Mouse (Mus musculus): ENCODE results near the gene Pcp4l1. TPM values are rescaled to one million over a fixed set of nuclear protein-coding genes. Genes with fewer than 3 reads are reported as not detected.
A peak's percentile ranks its signal among the peaks of the same experiment; 100 is the strongest.
"Not testable (repeated sequence)": the region's sequence is repeated elsewhere in the genome, so short reads cannot be mapped to it uniquely, and the experiment has no call there.

Gene Pcp4l1
- total and polyA plus RNA-seq, 2 experiments from 2014 or later = 12.3 to 33.4 TPM

DNA sequence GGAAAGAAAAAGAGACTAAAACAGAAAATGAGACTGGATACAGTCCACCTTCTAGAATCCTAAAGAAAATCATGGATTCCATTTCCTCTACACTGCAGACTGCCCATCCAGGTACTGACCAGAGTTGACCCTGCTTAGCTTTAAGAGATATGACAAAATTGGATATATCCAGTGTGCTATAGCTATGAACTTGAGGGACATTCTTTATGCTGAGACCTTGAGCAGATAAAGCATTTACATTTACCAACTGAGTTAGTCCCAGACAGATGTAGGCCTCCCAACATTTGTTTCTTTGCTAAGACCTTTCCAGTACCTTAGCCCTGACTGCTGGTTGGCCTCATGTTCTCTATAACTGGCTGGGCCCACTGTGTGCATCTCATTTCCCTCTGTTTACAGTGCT lies 38.1 kb downstream of the Pcp4l1 start:
- peaks cover 21% of the 10 kb centered on the region for H3K27me3 ChIP-seq (ENCODE audit: insufficient read depth, low read length)
- no peak overlapping the region for H3K4me3 ChIP-seq (ENCODE audit: low read depth, low read length)
- DNase-seq (no peak), ATAC-seq (no peak)
- H3K4me1 ChIP-seq (ENCODE audit: insufficient read depth) = no peaks in the 10 kb centered on the region
- no peaks in the 10 kb centered on the region for H3K9me3 ChIP-seq (ENCODE audit: low read length)
- no peak overlapping the region for H3K9ac ChIP-seq
- H3K36me3 ChIP-seq (ENCODE audit: insufficient read depth) = no peaks in the 10 kb centered on the region
- no peak overlapping the region for H3K27ac ChIP-seq (ENCODE audit: low read depth, low read length)
- H3K4me2 ChIP-seq (ENCODE audit: low read depth) = no peak overlapping the region
- no peak for TF ChIP-seq CTCF (IDR thresholded peaks at IDR 0.05; ENCODE audit: low read depth)

GRCm38 (mm10) chr1:171156644-171157043 lies 39.4 kb downstream of the Pcp4l1 start:
- Histone ChIP-seq H3K4me3 (ENCODE audit: low read depth, low read length) (no peak overlapping the region), H3K9me3 (ENCODE audit: low read length) (no peaks in the 10 kb centered on the region), H3K9ac (no peak overlapping the region), H3K36me3 (ENCODE audit: insufficient read depth) (no peaks in the 10 kb centered on the region), H3K4me2 (ENCODE audit: low read depth) (no peak overlapping the region), H3K27ac (ENCODE audit: low read depth, low read length) (no peak overlapping the region), H3K4me1 (ENCODE audit: insufficient read depth) (no peaks in the 10 kb centered on the region), H3K27me3 (ENCODE audit: insufficient read depth, low read length) (peaks cover 21% of the 10 kb centered on the region)
- ATAC-seq (no peak), DNase-seq (no peak)
- 74% methylated on average over 3 of the region's 3 CpGs for WGBS
- TF ChIP-seq CTCF (IDR thresholded peaks at IDR 0.05; ENCODE audit: low read depth) = no peak

GRCm38 (mm10) chr1:171151966-171152365 lies 44.1 kb downstream of the Pcp4l1 start:
- no peak for TF ChIP-seq CTCF (IDR thresholded peaks at IDR 0.05; ENCODE audit: low read depth)
- 74% methylated on average over 4 of the region's 4 CpGs for WGBS

GRCm38 (mm10) chr1:171150838-171151391 lies 45.2 kb downstream of the Pcp4l1 start:
- H3K36me3 ChIP-seq (ENCODE audit: insufficient read depth) = no peaks in the 10 kb centered on the region
- ATAC-seq = peak; percentile 40
- peaks cover 13% of the 10 kb centered on the region for H3K4me1 ChIP-seq (ENCODE audit: insufficient read depth)
- peak overlapping the region; percentile 62 for H3K4me2 ChIP-seq (ENCODE audit: low read depth)
- no peaks in the 10 kb centered on the region for H3K27me3 ChIP-seq (ENCODE audit: insufficient read depth, low read length)
- no peaks in the 10 kb centered on the region for H3K9me3 ChIP-seq (ENCODE audit: low read length)
- no peak for DNase-seq
- TF ChIP-seq CTCF (IDR thresholded peaks at IDR 0.05; ENCODE audit: low read depth) = no peak
- WGBS = 3% methylated on average over 18 of the region's 18 CpGs
- H3K9ac ChIP-seq = peak overlapping the region; percentile 87
- H3K4me3 ChIP-seq (ENCODE audit: low read depth, low read length) = peak overlapping the region; percentile 68
- H3K27ac ChIP-seq (ENCODE audit: low read depth, low read length) = peak overlapping the region; percentile 78

More at GRCm38 (mm10) chr1:171151966-171152365, 44.1 kb downstream of the Pcp4l1 start:
- H3K4me1 ChIP-seq (ENCODE audit: insufficient read depth) = peaks cover 13% of the 10 kb centered on the region
- H3K27ac ChIP-seq (ENCODE audit: low read depth, low read length) = no peak overlapping the region
- no peaks in the 10 kb centered on the region for H3K9me3 ChIP-seq (ENCODE audit: low read length)
- no peaks in the 10 kb centered on the region for H3K36me3 ChIP-seq (ENCODE audit: insufficient read depth)
- no peak for DNase-seq
- H3K27me3 ChIP-seq (ENCODE audit: insufficient read depth, low read length) = peaks cover 6% of the 10 kb centered on the region; the same call in 1 of the 2 replicates
- no peak overlapping the region for H3K4me2 ChIP-seq (ENCODE audit: low read depth)
- no peak overlapping the region for H3K9ac ChIP-seq
- no peak for ATAC-seq
- H3K4me3 ChIP-seq (ENCODE audit: low read depth, low read length) = no peak overlapping the region

GRCm38 (mm10) chr1:171149974-171150760 lies 45.9 kb downstream of the Pcp4l1 start, which contains the start of the genes Sdhc and Mpz:
Sdhc (minus strand) TSS chr1:171150603.
Mpz (plus strand) TSS chr1:171150711.
- H3K4me3 ChIP-seq (ENCODE audit: low read depth, low read length) = peak within 1 kb of the TSS; percentile 68
- peak; percentile 98 for ATAC-seq
- no peaks in the 10 kb centered on the region for H3K27me3 ChIP-seq (ENCODE audit: insufficient read depth, low read length)
- peaks cover 13% of the 10 kb centered on the region for H3K4me1 ChIP-seq (ENCODE audit: insufficient read depth)
- H3K4me2 ChIP-seq (ENCODE audit: low read depth) = peak within 1 kb of the TSS; percentile 62
- WGBS = 2% methylated on average over 34 of the region's 34 CpGs
- H3K27ac ChIP-seq (ENCODE audit: low read depth, low read length) = peak within 1 kb of the TSS; percentile 78
- peak within 1 kb of the TSS; percentile 87 for H3K9ac ChIP-seq
- no peaks in the 10 kb centered on the region for H3K9me3 ChIP-seq (ENCODE audit: low read length)
- DNase-seq = peak; percentile 95
- peaks cover under 1% of the 10 kb centered on the region; the same call in 1 of the 2 replicates for H3K36me3 ChIP-seq (ENCODE audit: insufficient read depth)
- TF ChIP-seq CTCF (IDR thresholded peaks at IDR 0.05; ENCODE audit: low read depth) = 0 out of 2 replicates have a peak, but pooled peaks have one; percentile 3

DNA sequence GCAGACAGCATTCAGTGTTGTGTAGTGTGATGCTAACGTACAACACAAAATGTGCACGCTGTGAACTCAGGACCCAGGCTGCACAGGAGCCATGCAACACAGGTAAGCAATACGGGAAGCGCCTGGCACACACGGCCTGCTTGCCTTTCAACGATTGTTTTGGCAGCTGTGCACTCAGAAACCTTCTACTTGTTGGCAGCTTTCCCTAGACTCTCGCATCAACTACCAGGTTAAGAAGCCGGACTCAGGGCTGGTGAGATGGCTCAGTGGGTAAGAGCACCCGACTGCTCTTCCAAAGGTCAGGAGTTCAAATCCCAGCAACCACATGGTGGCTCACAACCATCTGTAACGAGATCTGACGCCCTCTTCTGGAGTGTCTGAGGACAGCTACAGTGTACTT lies 53.1 kb downstream of the Pcp4l1 start:
- DNase-seq; ATAC-seq; H3K4me1 ChIP-seq (ENCODE audit: insufficient read depth); H3K27me3 ChIP-seq (ENCODE audit: insufficient read depth, low read length); H3K4me2 ChIP-seq (ENCODE audit: low read depth); H3K9ac ChIP-seq; H3K9me3 ChIP-seq (ENCODE audit: low read length); H3K4me3 ChIP-seq (ENCODE audit: low read depth, low read length); H3K27ac ChIP-seq (ENCODE audit: low read depth, low read length): not testable (repeated sequence)
- WGBS = 80% methylated on average over 9 of the region's 11 CpGs
- H3K36me3 ChIP-seq (ENCODE audit: insufficient read depth) = peaks cover 52% of the 10 kb centered on the region

GRCm38 (mm10) chr1:171137486-171138155 lies 58.4 kb downstream of the Pcp4l1 start:
- H3K9ac ChIP-seq; H3K4me3 ChIP-seq (ENCODE audit: low read depth, low read length); H3K4me2 ChIP-seq (ENCODE audit: low read depth); ATAC-seq; H3K27ac ChIP-seq (ENCODE audit: low read depth, low read length); H3K4me1 ChIP-seq (ENCODE audit: insufficient read depth); H3K9me3 ChIP-seq (ENCODE audit: low read length); DNase-seq; H3K27me3 ChIP-seq (ENCODE audit: insufficient read depth, low read length): not testable (repeated sequence)
- 90% methylated on average over 8 of the region's 8 CpGs for WGBS
- peaks cover 65% of the 10 kb centered on the region for H3K36me3 ChIP-seq (ENCODE audit: insufficient read depth)

Data from forebrain, postnatal 0 days (tissue).